Mouse (Mus musculus) embryonic facial prominence, embryonic 10.5 days (tissue): ENCODE results near the gene Rrad. TPM values are rescaled to one million over a fixed set of nuclear protein-coding genes. Genes with fewer than 3 reads are reported as not detected.
"Not testable (repeated sequence)": the region's sequence is repeated elsewhere in the genome, so short reads cannot be mapped to it uniquely, and the experiment has no call there.

Source experiments
- DNase-seq: peaks from one replicate; pipeline ENCODE4 v3.0.0-alpha.2; 2017; ENCODE audit warnings: low spot score
- H3K27ac ChIP-seq: fragments of 300-500 bp; sonication (generic); replicated peaks from 2 replicates; pipeline ENCODE4 v1.5.1; 2016; ENCODE audit warnings: mild to moderate bottlenecking
- H3K27me3 ChIP-seq: fragments of 300-500 bp; sonication (generic); replicated peaks from 2 replicates; pipeline ENCODE4 v1.6.1; 2016; ENCODE audit warnings: low read depth, mild to moderate bottlenecking; ENCODE audit not compliant: poor library complexity, severe bottlenecking
- H3K36me3 ChIP-seq: fragments of 300-500 bp; sonication (generic); replicated peaks from 2 replicates; pipeline ENCODE4 v1.6.1; 2016; ENCODE audit warnings: mild to moderate bottlenecking, moderate library complexity
- H3K4me1 ChIP-seq: fragments of 300-500 bp; sonication (generic); 2 replicates; pipeline ENCODE4 v1.6.1; 2016
- H3K4me3 ChIP-seq: fragments of 300-500 bp; sonication (generic); 2 replicates; pipeline ENCODE4 v1.5.1; 2016; ENCODE audit warnings: mild to moderate bottlenecking, moderate library complexity
- H3K9me3 ChIP-seq: fragments of 300-500 bp; sonication (generic); 2 replicates; pipeline ENCODE4 v1.6.1; 2016; ENCODE audit warnings: mild to moderate bottlenecking
- WGBS: fragments of 180-500 bp; shearing (Covaris S2); methylation state at CpG from one replicate; pipeline ENCODE4 v1.1.7; 2016; 5-methylcytosine and 5-hydroxymethylcytosine counted together
- polyA plus RNA-seq: library from polyadenylated mRNA; unstranded; fragments of >200 nt; fragmentation: Nextera tagmentation; extraction: Ambion mirVana; gene quantifications from 2 replicates; pipeline ENCODE4 v1.2.1, GENCODE M21; 2016

Gene Rrad
- polyA plus RNA-seq: 0.92 and 1.3 TPM in 2 replicates

DNA sequence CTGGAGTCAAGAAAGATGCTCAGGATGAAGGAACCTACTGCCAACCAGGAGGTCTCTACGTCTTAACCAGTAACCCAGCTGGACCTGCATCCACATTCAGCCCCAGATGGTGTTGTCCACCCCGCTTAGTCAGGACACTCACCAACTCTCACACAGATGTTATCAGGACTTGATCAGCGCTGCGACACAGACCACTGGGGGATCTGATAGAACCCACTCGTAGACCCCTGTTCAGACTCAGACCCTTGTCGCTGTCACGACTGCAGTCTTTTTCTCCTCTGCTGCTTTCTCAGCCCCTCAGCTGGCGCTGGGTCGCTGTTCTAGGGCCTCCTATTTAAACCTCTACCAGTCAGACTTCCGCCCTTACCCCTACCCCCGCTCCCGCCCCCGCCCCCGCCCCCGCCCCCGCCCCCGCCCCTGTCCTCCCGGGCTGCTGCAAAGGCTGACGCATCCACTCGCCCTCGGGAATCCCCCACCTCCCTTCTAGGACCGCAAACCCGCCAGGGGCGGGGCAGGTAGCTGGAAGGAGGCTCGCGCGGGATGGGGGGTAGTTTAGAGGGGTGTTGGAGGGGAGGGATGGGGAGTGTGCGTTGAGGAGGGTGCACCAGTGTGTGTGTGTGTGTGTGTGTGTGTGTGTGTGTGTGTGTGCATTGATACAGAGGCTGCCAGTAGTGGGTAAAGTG is at the start of gene Rrad:
Rrad (minus strand) TSS at position 347 of the 683 bp plus-strand sequence.
- 0 out of 2 replicates have a peak within 1 kb of the TSS, but pooled peaks have one; percentile 24 for H3K27ac ChIP-seq
- peaks cover 24% of the 10 kb centered on the region for H3K4me1 ChIP-seq
- peaks cover 47% of the 10 kb centered on the region for H3K27me3 ChIP-seq
- H3K4me3 ChIP-seq: peak within 1 kb of the TSS; percentile 57
- under 1% methylated on average over 28 of the region's 28 CpGs for WGBS
- H3K9me3 ChIP-seq: no peaks in the 10 kb centered on the region
- peaks cover 9% of the 10 kb centered on the region for H3K36me3 ChIP-seq
- DNase-seq: peak; percentile 64

DNA sequence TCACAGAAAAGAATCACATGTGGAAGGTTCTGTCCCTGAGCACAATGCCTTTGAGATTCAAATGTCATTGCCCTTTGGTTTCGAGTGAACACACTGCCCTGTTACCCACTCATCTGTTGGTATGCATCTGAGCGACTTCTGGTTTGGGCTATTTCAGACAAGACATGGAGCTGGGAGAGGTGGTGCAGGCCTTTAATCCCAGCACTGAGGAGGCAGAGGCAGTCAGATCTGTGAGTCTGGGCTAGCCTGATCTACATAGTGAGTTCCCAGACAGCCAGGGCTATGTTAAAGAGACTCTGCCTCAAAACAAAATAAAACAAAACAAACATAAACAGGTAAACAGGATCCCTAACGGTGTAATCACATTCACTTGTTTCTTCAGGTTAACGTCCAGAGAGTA is 24.5 kb upstream of the Rrad start:
- Histone ChIP-seq H3K27me3 (no peaks in the 10 kb centered on the region; the same call in 1 of the 2 replicates), H3K9me3 (no peaks in the 10 kb centered on the region), H3K4me1 (no peaks in the 10 kb centered on the region), H3K4me3 (no peak overlapping the region), H3K27ac (no peak overlapping the region), H3K36me3 (no peaks in the 10 kb centered on the region)
- WGBS: 79% methylated on average over 4 of the region's 4 CpGs
- no peak for DNase-seq

DNA sequence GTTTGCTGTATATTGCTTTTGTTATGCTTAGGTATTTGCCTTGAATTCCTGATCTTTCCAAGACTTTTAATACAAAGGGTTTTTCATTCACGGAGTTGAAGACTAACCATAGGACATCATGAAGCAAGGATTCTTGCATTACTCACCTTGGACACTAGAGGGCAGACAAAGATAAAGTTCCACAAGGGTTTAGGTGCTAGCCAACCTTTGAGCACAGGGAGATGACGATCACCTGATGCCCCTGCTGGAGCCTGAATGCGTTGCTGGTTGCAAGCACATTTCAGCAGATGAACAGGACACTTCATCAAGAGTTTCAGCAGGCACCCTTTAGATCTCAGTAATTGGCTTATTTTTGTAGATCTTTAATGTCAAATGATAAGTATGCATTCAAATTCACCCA is 23.9 kb upstream of the Rrad start:
- Histone ChIP-seq H3K27me3 (no peaks in the 10 kb centered on the region; the same call in 1 of the 2 replicates), H3K27ac (no peak overlapping the region), H3K4me3 (no peak overlapping the region), H3K36me3 (no peaks in the 10 kb centered on the region), H3K9me3 (no peaks in the 10 kb centered on the region), H3K4me1 (no peaks in the 10 kb centered on the region)
- peak; percentile 75 for DNase-seq
- WGBS: 7% methylated on average over 3 of the region's 3 CpGs

DNA sequence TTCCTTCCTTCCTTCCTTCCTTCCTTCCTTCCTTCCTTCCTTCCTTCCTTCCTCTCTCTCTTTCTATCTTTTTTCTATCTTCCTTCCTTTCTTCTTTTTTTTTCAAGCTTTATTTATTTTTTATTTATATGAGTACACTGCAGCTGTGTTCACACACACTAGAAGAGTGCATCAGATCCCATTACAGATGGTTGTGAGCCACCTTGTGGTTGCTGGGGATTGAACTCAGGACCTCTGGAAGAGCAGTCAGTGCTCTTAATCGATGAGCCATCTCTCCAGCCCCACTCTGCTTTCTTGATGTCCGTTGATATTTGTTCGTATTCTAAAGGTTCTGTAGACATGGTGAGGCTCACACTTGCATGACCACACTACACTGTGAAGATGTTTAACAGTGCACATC is 13.1 kb upstream of the Rrad start:
- not testable (repeated sequence) for H3K27me3 ChIP-seq, H3K9me3 ChIP-seq, DNase-seq, H3K36me3 ChIP-seq, H3K27ac ChIP-seq, H3K4me3 ChIP-seq
- 77% methylated on average over 3 of the region's 3 CpGs for WGBS
- H3K4me1 ChIP-seq: peaks cover 17% of the 10 kb centered on the region

- Histone ChIP-seq H3K4me1 (peaks cover 17% of the 10 kb centered on the region), H3K9me3 (no peaks in the 10 kb centered on the region), H3K27me3 (no peaks in the 10 kb centered on the region), H3K27ac (peak overlapping the region; percentile 88), H3K4me3 (peak overlapping the region; percentile 90), H3K36me3 (peaks cover 24% of the 10 kb centered on the region)
- 70% methylated on average over 6 of the region's 6 CpGs for WGBS
- no peak for DNase-seq
Measured at GRCm38 (mm10) chr8:104642324-104642654, 11.2 kb upstream of the Rrad start.

DNA sequence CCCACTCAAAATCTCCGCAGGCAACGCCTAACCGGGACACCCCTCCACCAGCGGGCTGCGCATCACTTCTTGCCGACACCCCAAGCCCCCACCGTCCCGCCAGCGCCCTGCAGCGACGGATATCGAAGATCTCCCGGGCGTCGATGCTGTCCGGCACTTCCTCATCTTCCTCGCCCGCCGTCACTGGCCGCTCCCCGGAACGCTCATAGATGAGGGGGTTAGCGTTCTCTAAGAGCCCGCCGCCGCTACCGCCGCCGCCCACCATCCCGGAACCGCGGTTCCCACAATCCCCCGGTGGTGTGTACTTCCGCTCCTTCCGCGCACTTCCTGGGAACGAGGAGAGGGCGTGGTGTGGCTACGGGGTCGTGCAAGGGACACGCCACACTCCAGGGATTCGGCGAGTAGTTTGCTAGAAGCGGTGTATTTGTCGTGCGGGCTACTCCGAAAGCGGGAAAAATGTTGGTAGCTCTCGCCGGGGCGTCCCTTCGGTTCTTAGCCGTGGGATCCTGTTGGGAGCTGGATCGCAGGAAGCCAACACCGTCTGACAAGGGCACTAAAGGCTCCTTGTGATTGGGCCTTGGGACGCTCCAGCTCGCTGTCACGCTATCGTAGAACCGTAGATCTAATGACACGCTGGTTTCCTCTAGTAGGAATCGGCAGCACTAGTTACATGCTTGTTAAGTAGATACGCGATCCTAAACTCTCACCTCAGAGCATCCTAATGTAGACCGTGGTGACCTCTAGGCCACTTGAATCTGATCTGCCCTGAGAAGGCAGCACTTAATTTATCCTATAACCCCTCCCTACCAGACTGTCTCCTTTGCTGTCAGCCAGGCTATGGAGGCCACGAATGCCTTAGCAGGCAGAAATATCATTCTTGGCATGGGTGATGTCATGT is 10.5 kb upstream of the Rrad start, which contains the start of gene Ciao2b:
Ciao2b (minus strand) TSS at position 540 of the 898 bp plus-strand sequence.
- Histone ChIP-seq H3K27me3 (no peaks in the 10 kb centered on the region), H3K4me1 (peaks cover 17% of the 10 kb centered on the region), H3K9me3 (no peaks in the 10 kb centered on the region), H3K36me3 (peaks cover 24% of the 10 kb centered on the region), H3K27ac (peak within 1 kb of the TSS; percentile 88), H3K4me3 (peak within 1 kb of the TSS; percentile 90)
- DNase-seq: peak; percentile 90
- WGBS: under 1% methylated on average over 66 of the region's 66 CpGs

DNA sequence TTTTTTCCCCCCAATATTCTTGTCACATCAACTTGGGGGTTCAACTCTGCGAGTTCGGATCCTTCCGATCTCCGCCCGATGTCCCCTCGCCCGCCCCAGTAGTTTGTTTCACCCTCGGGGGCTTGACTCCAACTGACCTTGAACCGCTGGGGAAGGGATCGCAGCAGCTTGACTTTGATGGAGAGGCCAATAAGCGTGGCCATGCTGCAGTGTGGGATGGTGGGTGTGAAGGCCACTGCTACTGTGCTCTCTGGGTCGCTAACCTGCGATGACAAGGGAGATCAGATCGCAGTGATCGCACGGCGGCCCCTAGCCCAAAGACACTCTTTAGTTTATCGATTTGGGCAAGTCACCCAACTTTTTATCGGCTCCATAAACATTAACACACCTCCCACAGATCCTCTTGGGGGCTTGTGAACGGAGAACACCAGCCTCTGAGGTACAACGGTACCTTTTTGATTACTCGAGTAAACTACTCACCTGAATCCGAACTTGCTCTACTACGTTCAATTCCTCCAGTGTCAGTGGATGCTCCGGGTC is 9.8 kb upstream of the Rrad start:
- WGBS: 10% methylated on average over 25 of the region's 25 CpGs
- Histone ChIP-seq H3K27me3 (no peaks in the 10 kb centered on the region), H3K27ac (peak overlapping the region; percentile 88; the same call in 1 of the 2 replicates), H3K36me3 (peaks cover 26% of the 10 kb centered on the region), H3K4me1 (peaks cover 17% of the 10 kb centered on the region), H3K4me3 (peak overlapping the region; percentile 90), H3K9me3 (no peaks in the 10 kb centered on the region)
- peak; percentile 8 for DNase-seq

- Histone ChIP-seq H3K27ac (no peak overlapping the region), H3K4me3 (peak overlapping the region; percentile 90), H3K27me3 (no peaks in the 10 kb centered on the region), H3K9me3 (no peaks in the 10 kb centered on the region), H3K36me3 (peaks cover 32% of the 10 kb centered on the region), H3K4me1 (peaks cover 17% of the 10 kb centered on the region)
- WGBS: 88% methylated on average over 7 of the region's 7 CpGs
- DNase-seq: peak; percentile 5
Measured at GRCm38 (mm10) chr8:104640241-104640640, 9.1 kb upstream of the Rrad start.

GRCm38 (mm10) chr8:104638010-104638409 is 6.9 kb upstream of the Rrad start:
- no peak overlapping the region for H3K4me3 ChIP-seq
- H3K4me1 ChIP-seq: peaks cover 21% of the 10 kb centered on the region
- H3K9me3 ChIP-seq: no peaks in the 10 kb centered on the region
- no peak for DNase-seq
- no peaks in the 10 kb centered on the region for H3K27me3 ChIP-seq
- H3K36me3 ChIP-seq: peaks cover 33% of the 10 kb centered on the region
- no peak overlapping the region for H3K27ac ChIP-seq
- 87% methylated on average over 6 of the region's 6 CpGs for WGBS

DNA sequence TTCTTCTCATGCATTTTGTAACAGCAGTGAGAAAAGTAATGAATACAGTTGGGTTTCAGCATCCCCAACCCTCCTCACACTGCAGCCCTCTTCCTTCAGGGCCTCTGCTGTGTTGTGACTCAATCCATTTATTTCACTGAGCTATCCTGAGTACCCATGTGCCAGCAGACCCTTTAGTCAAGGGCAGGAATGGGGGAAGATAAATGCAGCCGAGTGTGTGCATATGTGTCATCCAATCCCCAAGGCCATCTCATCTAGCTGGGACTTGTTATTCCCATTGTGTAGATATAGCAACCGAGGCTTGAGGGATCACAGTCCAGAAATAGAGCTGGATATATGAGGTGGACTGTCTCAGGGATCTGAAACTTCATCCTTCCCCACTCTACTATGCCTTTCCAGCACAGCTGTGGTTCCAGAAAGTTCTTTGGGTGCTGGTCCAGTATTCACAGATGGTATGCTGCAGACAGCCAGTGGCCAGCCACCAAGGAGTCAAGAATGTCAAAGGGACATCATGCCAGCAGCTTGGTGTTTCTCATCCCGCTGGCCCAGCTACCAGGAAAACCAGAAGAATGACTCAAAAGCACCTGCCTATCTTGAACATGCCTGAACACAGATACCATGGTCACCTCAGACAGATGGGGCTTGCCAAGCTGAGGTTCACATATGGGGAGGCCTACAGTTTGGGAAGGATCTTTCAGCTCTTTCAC is 4.0 kb upstream of the Rrad start:
- H3K36me3 ChIP-seq: peaks cover 33% of the 10 kb centered on the region
- 91% methylated on average over 3 of the region's 3 CpGs for WGBS
- H3K27me3 ChIP-seq: peaks cover 25% of the 10 kb centered on the region
- H3K4me1 ChIP-seq: peaks cover 26% of the 10 kb centered on the region
- DNase-seq: no peak
- no peaks in the 10 kb centered on the region for H3K9me3 ChIP-seq
- no peak overlapping the region for H3K4me3 ChIP-seq
- H3K27ac ChIP-seq: no peak overlapping the region

GRCm38 (mm10) chr8:104633156-104633744 is 2.1 kb upstream of the Rrad start:
- H3K27me3 ChIP-seq: peaks cover 44% of the 10 kb centered on the region
- no peak overlapping the region for H3K4me3 ChIP-seq
- no peaks in the 10 kb centered on the region for H3K9me3 ChIP-seq
- peaks cover 16% of the 10 kb centered on the region for H3K36me3 ChIP-seq
- WGBS: 64% methylated on average over 9 of the region's 9 CpGs
- no peak for DNase-seq
- H3K4me1 ChIP-seq: peaks cover 24% of the 10 kb centered on the region
- H3K27ac ChIP-seq: no peak overlapping the region

GRCm38 (mm10) chr8:104632486-104632885 is 1.4 kb upstream of the Rrad start:
- H3K4me3 ChIP-seq: no peak overlapping the region
- WGBS: 67% methylated on average over 6 of the region's 6 CpGs
- H3K36me3 ChIP-seq: peaks cover 9% of the 10 kb centered on the region
- DNase-seq: no peak
- H3K27me3 ChIP-seq: peaks cover 47% of the 10 kb centered on the region
- peaks cover 24% of the 10 kb centered on the region for H3K4me1 ChIP-seq
- H3K27ac ChIP-seq: no peak overlapping the region
- H3K9me3 ChIP-seq: no peaks in the 10 kb centered on the region
